Mouse (Mus musculus): ENCODE measurements at regions not wholly inside any gene's neighbourhood (a gene's known extent, or its start where the extent isn't known, plus 50 kb on each side); places are given as distances from the start of the nearest gene placed in this dataset.

- TF ChIP-seq CTCF (conservative IDR thresholded peaks at IDR 0.05; ENCODE audit: low read length): no peak
- TF ChIP-seq POU5F1 (IDR thresholded peaks at IDR 0.05; ENCODE audit: borderline replicate concordance, low read length): no peak
- TF ChIP-seq NANOG (IDR thresholded peaks at IDR 0.05; ENCODE audit: borderline replicate concordance, low read length): no peak
Measured at GRCm38 (mm10) chr17:7456939-7457338, 71.7 kb upstream of the Unc93a2 start.

All from E14TG2a.4 (cell line).